Mouse (Mus musculus): ENCODE results near the gene F10. TPM values are rescaled to one million over a fixed set of nuclear protein-coding genes. Genes with fewer than 3 reads are reported as not detected.
"Not testable (repeated sequence)": the region's sequence is repeated elsewhere in the genome, so short reads cannot be mapped to it uniquely, and the experiment has no call there.

Gene F10
- polyA plus RNA-seq, 1 experiment from 2014 or later, result 1.6 TPM

GRCm38 (mm10) chr8:13075579-13075978 is 38.5 kb downstream of the F10 start:
- H3K36me3 ChIP-seq (ENCODE audit: control insufficient read depth, insufficient read depth, low read length), result peaks cover 74% of the 10 kb centered on the region

GRCm38 (mm10) chr8:13077542-13077941 is 40.4 kb downstream of the F10 start:
- Histone ChIP-seq H3K9me3 (ENCODE audit: control insufficient read depth, low read length) (no peaks in the 10 kb centered on the region), H3K36me3 (ENCODE audit: control insufficient read depth, insufficient read depth, low read length) (peaks cover 93% of the 10 kb centered on the region), H3K4me3 (ENCODE audit: low read depth, low read length) (no peak overlapping the region), H3K9ac (ENCODE audit: low read length) (no peak overlapping the region), H3K27me3 (replicated peaks; ENCODE audit: control insufficient read depth, insufficient read depth, low read length) (no peaks in the 10 kb centered on the region), H3K4me1 (replicated peaks; ENCODE audit: control insufficient read depth, insufficient read depth, low read length) (no peaks in the 10 kb centered on the region), H3K27ac (ENCODE audit: low read depth) (no peak overlapping the region), H3K4me2 (ENCODE audit: low read length) (no peak overlapping the region)
- WGBS, result 90% methylated on average over 7 of the region's 7 CpGs
- ATAC-seq (replicated peaks; ENCODE audit: low FRiP score, low TSS enrichment, low read depth) (no peak), DNase-seq (ENCODE audit: low spot score) (no peak)

More at GRCm38 (mm10) chr8:13075579-13075978, 38.5 kb downstream of the F10 start:
- ATAC-seq (replicated peaks; ENCODE audit: low FRiP score, low TSS enrichment, low read depth); H3K4me1 ChIP-seq (replicated peaks; ENCODE audit: control insufficient read depth, insufficient read depth, low read length); H3K9me3 ChIP-seq (ENCODE audit: control insufficient read depth, low read length); H3K27me3 ChIP-seq (replicated peaks; ENCODE audit: control insufficient read depth, insufficient read depth, low read length); H3K9ac ChIP-seq (ENCODE audit: low read length); H3K4me3 ChIP-seq (ENCODE audit: low read depth, low read length); H3K4me2 ChIP-seq (ENCODE audit: low read length); DNase-seq (ENCODE audit: low spot score); H3K27ac ChIP-seq (ENCODE audit: low read depth): not testable (repeated sequence)
- 91% methylated on average over 1 of the region's 1 CpGs for WGBS

- Histone ChIP-seq H3K36me3 (ENCODE audit: control insufficient read depth, insufficient read depth, low read length) (peaks cover 15% of the 10 kb centered on the region), H3K27ac (ENCODE audit: low read depth) (peak overlapping the region; percentile 90), H3K4me3 (ENCODE audit: low read depth, low read length) (peak overlapping the region; percentile 66), H3K4me2 (ENCODE audit: low read length) (peak overlapping the region; percentile 96), H3K9ac (ENCODE audit: low read length) (peak overlapping the region; percentile 64), H3K9me3 (ENCODE audit: control insufficient read depth, low read length) (no peaks in the 10 kb centered on the region), H3K27me3 (replicated peaks; ENCODE audit: control insufficient read depth, insufficient read depth, low read length) (no peaks in the 10 kb centered on the region), H3K4me1 (replicated peaks; ENCODE audit: control insufficient read depth, insufficient read depth, low read length) (peaks cover 23% of the 10 kb centered on the region)
- DNase-seq (ENCODE audit: low spot score) (peak; percentile 97), ATAC-seq (replicated peaks; ENCODE audit: low FRiP score, low TSS enrichment, low read depth) (peak; percentile 87)
- WGBS, result 0% methylated on average over 45 of the region's 45 CpGs
These were observed 67.6 kb downstream of the F10 start for GRCm38 (mm10) chr8:13104691-13105086.

- Histone ChIP-seq H3K27ac (ENCODE audit: low read depth) (peak within 1 kb of the TSS; percentile 90), H3K36me3 (ENCODE audit: control insufficient read depth, insufficient read depth, low read length) (peaks cover 9% of the 10 kb centered on the region), H3K4me2 (ENCODE audit: low read length) (peak within 1 kb of the TSS; percentile 96), H3K9ac (ENCODE audit: low read length) (peak within 1 kb of the TSS; percentile 92), H3K4me3 (ENCODE audit: low read depth, low read length) (peak within 1 kb of the TSS; percentile 66), H3K27me3 (replicated peaks; ENCODE audit: control insufficient read depth, insufficient read depth, low read length) (no peaks in the 10 kb centered on the region), H3K9me3 (ENCODE audit: control insufficient read depth, low read length) (no peaks in the 10 kb centered on the region), H3K4me1 (replicated peaks; ENCODE audit: control insufficient read depth, insufficient read depth, low read length) (peaks cover 23% of the 10 kb centered on the region)
- DNase-seq (ENCODE audit: low spot score), result peak; percentile 97
- peak; percentile 94 for ATAC-seq (replicated peaks; ENCODE audit: low FRiP score, low TSS enrichment, low read depth)
- WGBS, result under 1% methylated on average over 84 of the region's 87 CpGs
These were observed 68.2 kb downstream of the F10 start, which contains the start of the genes Pcid2 and Cul4a for GRCm38 (mm10) chr8:13105087-13105881. Gene Pcid2 (minus strand): TSS chr8:13105459. Gene Cul4a (plus strand): TSS chr8:13105621.

- H3K27me3 ChIP-seq (replicated peaks; ENCODE audit: control insufficient read depth, insufficient read depth, low read length), result no peaks in the 10 kb centered on the region
- peaks cover 9% of the 10 kb centered on the region; the same call in 1 of the 2 replicates for H3K36me3 ChIP-seq (ENCODE audit: control insufficient read depth, insufficient read depth, low read length)
- 0% methylated on average over 56 of the region's 63 CpGs for WGBS
- peak overlapping the region; percentile 92 for H3K9ac ChIP-seq (ENCODE audit: low read length)
- H3K9me3 ChIP-seq (ENCODE audit: control insufficient read depth, low read length), result no peaks in the 10 kb centered on the region
- H3K4me2 ChIP-seq (ENCODE audit: low read length), result peak overlapping the region; percentile 91
- H3K4me1 ChIP-seq (replicated peaks; ENCODE audit: control insufficient read depth, insufficient read depth, low read length), result peaks cover 23% of the 10 kb centered on the region
- peak; percentile 86 for DNase-seq (ENCODE audit: low spot score)
- peak; percentile 54 for ATAC-seq (replicated peaks; ENCODE audit: low FRiP score, low TSS enrichment, low read depth)
- peak overlapping the region; percentile 66 for H3K4me3 ChIP-seq (ENCODE audit: low read depth, low read length)
- H3K27ac ChIP-seq (ENCODE audit: low read depth), result peak overlapping the region; percentile 72
These were observed 68.9 kb downstream of the F10 start for GRCm38 (mm10) chr8:13105908-13106551.

Other genes with a start within 250 kb of the F10 start
- 17.4 and 19.4 TPM in 2 replicates for gene Mcf2l, start 163.5 kb upstream of the F10 start, polyA plus RNA-seq (2014; fragmentation: Nextera tagmentation; extraction: Ambion mirVana)
- gene F7, start 11.3 kb upstream of the F10 start, polyA plus RNA-seq (2014; fragmentation: Nextera tagmentation; extraction: Ambion mirVana), result not detected in 2 replicates
- 0.42 and 0.46 TPM in 2 replicates for gene Proz, start 23.6 kb downstream of the F10 start, polyA plus RNA-seq (2014; fragmentation: Nextera tagmentation; extraction: Ambion mirVana)
- 38.2 and 38.5 TPM in 2 replicates for gene Pcid2, start 68.2 kb downstream of the F10 start, polyA plus RNA-seq (2014; fragmentation: Nextera tagmentation; extraction: Ambion mirVana)
- gene Cul4a, start 68.3 kb downstream of the F10 start, polyA plus RNA-seq (2014; fragmentation: Nextera tagmentation; extraction: Ambion mirVana), result 93.1 and 97.1 TPM in 2 replicates
- gene Lamp1, start 121.9 kb downstream of the F10 start, polyA plus RNA-seq (2014; fragmentation: Nextera tagmentation; extraction: Ambion mirVana), result 310 and 321 TPM in 2 replicates
- gene Grtp1, start 163.3 kb downstream of the F10 start, polyA plus RNA-seq (2014; fragmentation: Nextera tagmentation; extraction: Ambion mirVana), result 49.1 and 55.6 TPM in 2 replicates
- 0.17 and 0.27 TPM in 2 replicates for gene Adprhl1, start 216.9 kb downstream of the F10 start, polyA plus RNA-seq (2014; fragmentation: Nextera tagmentation; extraction: Ambion mirVana)

Measured in intestine, embryonic 14.5 days (tissue).